Mouse (Mus musculus) embryonic fibroblast, embryonic 13.5 days (primary cell): ENCODE measurements at regions not wholly inside any gene's neighbourhood (a gene's known extent, or its start where the extent isn't known, plus 50 kb on each side); places are given as distances from the start of the nearest gene placed in this dataset.

Source experiments
- CTCF ChIP-seq: IDR thresholded peaks from 2 replicates; pipeline ENCODE4 v1.5.1; 2011; ENCODE audit warnings: mild to moderate bottlenecking, control low read depth, low read length, moderate library complexity, borderline replicate concordance; ENCODE audit not compliant: insufficient read depth
- POLR2A ChIP-seq: IDR thresholded peaks from 2 replicates; pipeline ENCODE4 v1.6.1; 2011; ENCODE audit warnings: low read depth, mild to moderate bottlenecking, control low read depth, low read length, moderate library complexity

DNA sequence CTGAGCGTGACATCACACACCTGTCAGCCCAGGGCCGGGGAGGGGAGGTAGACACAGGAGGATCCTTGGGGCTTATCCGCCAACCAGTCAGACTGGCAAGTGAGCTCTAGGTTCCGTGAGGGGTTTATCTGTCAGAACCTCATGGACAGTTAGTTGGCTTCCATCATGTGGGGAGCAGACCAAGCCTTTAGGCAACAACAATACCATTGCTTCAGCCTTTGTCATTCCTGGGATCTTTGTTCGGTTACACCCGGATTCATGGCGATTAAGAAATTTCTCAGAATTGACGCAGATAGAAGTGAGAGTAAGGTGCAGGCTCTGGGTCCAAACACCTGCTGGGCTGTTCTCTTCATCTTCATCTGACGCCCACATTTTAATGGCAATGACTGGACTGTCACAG lies 131.4 kb downstream of the Bcl2l11 start:
- TF ChIP-seq POLR2A: no peak
- TF ChIP-seq CTCF: no peak
